Mouse (Mus musculus) cerebellum, adult 2 months (tissue): ENCODE data around the gene Usf1.

Experiments
- CTCF ChIP-seq: fragments of 200-500 bp; IDR thresholded peaks from 2 replicates; pipeline ENCODE4 v1.5.1; 2011; ENCODE audit warnings: low read depth, mild to moderate bottlenecking, control low read depth, low read length, moderate library complexity, borderline replicate concordance; ENCODE audit not compliant: insufficient read depth
- POLR2A ChIP-seq: fragments of 200-500 bp; IDR thresholded peaks from 2 replicates; pipeline ENCODE4 v1.6.1; 2011; ENCODE audit warnings: low read length, control low read depth, borderline replicate concordance; ENCODE audit not compliant: insufficient read depth

- TF ChIP-seq POLR2A (no peak), CTCF (no peak)
Observed at GRCm38 (mm10) chr1:171365934-171366333, 45.2 kb upstream of the Usf1 start.
